Mouse (Mus musculus) bone marrow macrophage, adult 2 months (primary cell): ENCODE data around the gene Gtf2f1. TPM values are rescaled to one million over a fixed set of nuclear protein-coding genes. Genes with fewer than 3 reads are reported as not detected.
A peak's percentile ranks its signal among the peaks of the same experiment; 100 is the strongest.

Experiments
- H3K27ac ChIP-seq: 2 replicates; pipeline ENCODE4 v1.5.1; 2012; ENCODE audit warnings: low read depth, low read length; ENCODE audit not compliant: insufficient read depth
- H3K4me1 ChIP-seq: 2 replicates; pipeline ENCODE4 v1.6.1; 2012; ENCODE audit warnings: low read length; ENCODE audit not compliant: control insufficient read depth, insufficient read depth
- H3K4me3 ChIP-seq: 2 replicates; pipeline ENCODE4 v1.5.1; 2012; ENCODE audit warnings: mild to moderate bottlenecking, low read length, moderate library complexity; ENCODE audit not compliant: insufficient read depth
- CTCF ChIP-seq: IDR thresholded peaks from 2 replicates; pipeline ENCODE4 v1.5.1; 2012; ENCODE audit warnings: low read depth, mild to moderate bottlenecking, low read length, moderate library complexity
- POLR2A ChIP-seq: IDR thresholded peaks from 2 replicates; pipeline ENCODE4 v1.6.1; 2012; ENCODE audit warnings: mild to moderate bottlenecking, low read depth, low read length, borderline replicate concordance
- polyA plus RNA-seq: library from polyadenylated mRNA; stranded (reverse); fragments of >200 nt; gene quantifications from 2 replicates; pipeline ENCODE4 v1.2.4, GENCODE M21; 2012; ENCODE audit not compliant: missing spikeins, insufficient read depth, insufficient read length

The Gtf2f1 gene
- polyA plus RNA-seq, 1 experiment, result 57.7 TPM

DNA sequence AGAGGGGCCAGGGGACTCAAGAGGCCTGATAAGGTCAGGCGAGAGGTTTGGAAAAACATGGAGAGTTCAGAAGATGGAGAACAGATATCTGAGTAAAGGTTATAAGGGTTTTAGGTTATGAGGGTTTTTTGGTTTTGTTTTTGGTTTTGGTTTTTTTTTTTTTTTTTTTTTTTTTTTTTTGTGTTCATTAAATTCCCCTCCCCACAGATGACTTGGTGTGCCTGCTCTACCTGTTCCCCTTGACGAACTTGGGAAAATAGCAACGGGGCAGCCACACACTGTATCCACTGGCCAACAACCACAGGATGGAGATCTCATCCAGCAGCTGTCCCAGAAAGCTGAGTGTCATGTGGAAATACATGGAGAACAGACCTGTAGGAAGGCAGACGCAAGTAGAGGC lies 52.4 kb downstream of the Gtf2f1 start:
- peaks cover 6% of the 10 kb centered on the region for H3K4me1 ChIP-seq
- no peak overlapping the region for H3K27ac ChIP-seq
- no peak overlapping the region for H3K4me3 ChIP-seq
- TF ChIP-seq CTCF (no peak), POLR2A (no peak)

DNA sequence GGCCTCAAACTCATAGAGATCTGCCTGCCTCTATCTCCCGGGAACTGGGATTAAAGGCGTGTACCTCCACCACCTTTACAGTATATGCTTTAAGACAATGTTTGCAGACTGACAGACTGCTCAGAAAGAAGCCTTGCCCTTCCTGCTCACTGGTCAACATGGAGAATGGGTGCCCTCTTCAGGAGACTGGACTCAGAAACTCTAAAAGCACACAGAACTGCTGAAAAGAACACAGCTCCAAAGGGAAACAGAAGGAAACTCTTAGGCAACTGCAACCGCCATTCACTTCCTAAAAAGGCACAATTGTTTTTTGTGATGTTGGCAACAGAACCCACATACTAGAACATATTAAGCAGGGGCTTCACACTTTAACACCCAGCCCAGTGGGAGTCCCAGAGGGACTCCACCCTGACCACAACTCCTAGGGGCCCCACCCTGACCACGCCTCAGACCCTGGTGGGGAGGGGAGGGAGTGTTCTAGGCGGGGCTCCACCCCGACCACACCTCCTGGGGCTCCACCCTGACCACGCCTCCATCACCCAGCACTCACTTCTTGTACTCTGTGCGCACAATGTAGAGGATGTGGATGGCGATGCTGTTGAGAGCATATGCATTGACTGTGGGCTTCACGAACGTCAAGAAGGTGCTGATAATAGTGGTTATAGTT lies 53.2 kb downstream of the Gtf2f1 start:
- TF ChIP-seq CTCF (no peak), POLR2A (no peak)
- H3K4me3 ChIP-seq, result peak overlapping the region; percentile 21
- H3K27ac ChIP-seq, result peak overlapping the region; percentile 46
- H3K4me1 ChIP-seq, result peaks cover 6% of the 10 kb centered on the region

DNA sequence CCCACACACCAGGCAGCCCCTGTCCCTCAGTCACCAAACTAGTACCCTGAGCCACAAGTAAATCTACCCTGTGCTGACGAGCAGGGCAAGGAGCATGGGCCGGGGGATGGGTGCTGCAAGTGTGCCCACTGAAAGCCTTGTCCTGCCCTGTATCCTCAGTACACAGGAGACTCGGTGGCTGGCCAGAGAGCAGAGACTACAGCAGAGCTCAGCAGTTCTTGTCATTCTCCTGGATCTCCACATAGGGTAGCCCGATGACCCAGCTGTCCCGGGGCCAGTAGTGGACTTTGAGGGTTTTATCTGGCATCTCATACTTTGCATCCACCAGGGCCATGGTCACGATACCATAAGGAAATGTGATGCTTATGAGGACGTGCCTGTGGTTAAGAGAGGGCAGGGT lies 56.2 kb downstream of the Gtf2f1 start:
- no peak overlapping the region for H3K4me3 ChIP-seq
- H3K4me1 ChIP-seq, result peaks cover 6% of the 10 kb centered on the region
- H3K27ac ChIP-seq, result no peak overlapping the region
- TF ChIP-seq POLR2A (no peak), CTCF (no peak)

Other genes starting within 250 kb of the Gtf2f1 start
- gene Dus3l, start 246.5 kb downstream of the Gtf2f1 start, polyA plus RNA-seq, result 21.4 and 24.9 TPM in 2 replicates
- not detected in 2 replicates for gene Prr22, start 241.0 kb downstream of the Gtf2f1 start, polyA plus RNA-seq
- gene Rfx2, start 180.3 kb downstream of the Gtf2f1 start, polyA plus RNA-seq, result 1.1 and 1.2 TPM in 2 replicates
- gene Acsbg2, start 136.8 kb downstream of the Gtf2f1 start, polyA plus RNA-seq, result not detected in 2 replicates
- gene 1700061G19Rik, start 135.8 kb downstream of the Gtf2f1 start, polyA plus RNA-seq, result not detected in 2 replicates
- 10.8 and 15.5 TPM in 2 replicates for gene Mllt1, start 75.9 kb downstream of the Gtf2f1 start, polyA plus RNA-seq
- not detected in 2 replicates for gene Acer1, start 29.2 kb downstream of the Gtf2f1 start, polyA plus RNA-seq
- gene Clpp, start 21.0 kb downstream of the Gtf2f1 start, polyA plus RNA-seq, result 18.1 and 19.6 TPM in 2 replicates
- gene Alkbh7, start 13.9 kb downstream of the Gtf2f1 start, polyA plus RNA-seq, result 12.5 and 13.6 TPM in 2 replicates
- gene Pspn, start 11.3 kb downstream of the Gtf2f1 start, polyA plus RNA-seq, result not detected in 2 replicates
- not detected in 2 replicates for gene Gm17949, start 181 bp upstream of the Gtf2f1 start, polyA plus RNA-seq
- gene Khsrp, start 20.2 kb upstream of the Gtf2f1 start, polyA plus RNA-seq, result 75.7 and 76.5 TPM in 2 replicates
- gene Slc25a41, start 30.4 kb upstream of the Gtf2f1 start, polyA plus RNA-seq, result not detected in 2 replicates
- gene Crb3, start 47.8 kb upstream of the Gtf2f1 start, polyA plus RNA-seq, result not detected in 2 replicates
- gene Slc25a23, start 48.6 kb upstream of the Gtf2f1 start, polyA plus RNA-seq, result 15.9 and 19.0 TPM in 2 replicates
- 145 and 164 TPM in 2 replicates for gene Dennd1c, start 67.2 kb upstream of the Gtf2f1 start, polyA plus RNA-seq
- 0.59 and 0.91 TPM in 2 replicates for gene Tubb4a, start 76.5 kb upstream of the Gtf2f1 start, polyA plus RNA-seq
- 6.0 and 6.9 TPM in 2 replicates for gene Tnfsf9, start 94.0 kb upstream of the Gtf2f1 start, polyA plus RNA-seq
- not detected in 2 replicates for gene Cd70, start 138.5 kb upstream of the Gtf2f1 start, polyA plus RNA-seq
- gene Tnfsf14, start 182.9 kb upstream of the Gtf2f1 start, polyA plus RNA-seq, result 3.5 and 3.8 TPM in 2 replicates
- gene C3, start 216.8 kb upstream of the Gtf2f1 start, polyA plus RNA-seq, result 89.2 and 101 TPM in 2 replicates
- 60.4 and 60.7 TPM in 2 replicates for gene Gpr108, start 237.2 kb upstream of the Gtf2f1 start, polyA plus RNA-seq
- gene Trip10, start 238.2 kb upstream of the Gtf2f1 start, polyA plus RNA-seq, result 24.6 and 26.6 TPM in 2 replicates